Mouse (Mus musculus) MEL (cell line): ENCODE data around the gene Neurl4. TPM values are rescaled to one million over a fixed set of nuclear protein-coding genes. Genes with fewer than 3 reads are reported as not detected.

Experiments used
- DNase-seq: peaks from one replicate; pipeline ENCODE4 v3.0.0; 2011; ENCODE audit warnings: low read depth, low spot score
- H3K27ac ChIP-seq: 2 replicates; pipeline ENCODE4 v1.5.1; 2012; ENCODE audit warnings: low read depth, mild to moderate bottlenecking, control low read depth, low read length, moderate library complexity; ENCODE audit not compliant: control insufficient read depth
- H3K27me3 ChIP-seq, 2 experiments: fragments of 150-350 bp in 1 of 2; sonication (generic) in 1 of 2; 2 replicates each; pipeline ENCODE4 v1.6.1; 2012; ENCODE audit warnings: low read length in 2 of 2, mild to moderate bottlenecking in 2 of 2, improper control_type of control experiment in 1 of 2, moderate library complexity in 1 of 2; ENCODE audit not compliant: insufficient read depth in 2 of 2, control insufficient read depth in 1 of 2
- H3K36me3 ChIP-seq, 2 experiments: 2 replicates each; pipeline ENCODE4 v1.6.1; 2012 to 2014; ENCODE audit warnings: low read length in 2 of 2, improper control_type of control experiment in 1 of 2, inconsistent platforms in 1 of 2, mild to moderate bottlenecking in 1 of 2; ENCODE audit not compliant: insufficient read depth in 2 of 2, control insufficient read depth in 1 of 2
- H3K4me1 ChIP-seq, 2 experiments: fragments of 150-350 bp in 1 of 2; sonication (generic) in 1 of 2; 2 replicates each; pipeline ENCODE4 v1.6.1; 2012; ENCODE audit warnings: low read length in 2 of 2, improper control_type of control experiment in 1 of 2, mild to moderate bottlenecking in 1 of 2; ENCODE audit not compliant: insufficient read depth in 2 of 2, control insufficient read depth in 1 of 2
- H3K4me3 ChIP-seq, 2 experiments: fragments of 150-350 bp in 1 of 2; sonication (generic) in 1 of 2; 2 replicates each; pipeline ENCODE4 v1.5.1; 2012; ENCODE audit warnings: low read depth in 2 of 2, low read length in 2 of 2, mild to moderate bottlenecking in 2 of 2, moderate library complexity in 2 of 2, control low read depth in 1 of 2, improper control_type of control experiment in 1 of 2; ENCODE audit not compliant: control insufficient read depth in 1 of 2, insufficient read depth in 1 of 2
- H3K79me2 ChIP-seq: 2 replicates; pipeline ENCODE4 v1.6.1; 2012; ENCODE audit warnings: mild to moderate bottlenecking, low read length, moderate library complexity; ENCODE audit not compliant: control insufficient read depth, poor library complexity, insufficient read depth
- H3K9ac ChIP-seq: 2 replicates; pipeline ENCODE4 v1.6.1; 2012; ENCODE audit warnings: low read depth, mild to moderate bottlenecking, control low read depth, low read length, moderate library complexity; ENCODE audit not compliant: control insufficient read depth, poor library complexity, severe bottlenecking
- H3K9me3 ChIP-seq: fragments of 150-350 bp; sonication (generic); replicated peaks from 2 replicates; pipeline ENCODE4 v1.6.1; 2012; ENCODE audit warnings: mild to moderate bottlenecking, low read length, improper control_type of control experiment, moderate library complexity; ENCODE audit not compliant: insufficient read depth
- CHD1 ChIP-seq: IDR thresholded peaks from 2 replicates; pipeline ENCODE4 v1.6.1; 2012; ENCODE audit warnings: low read depth, mild to moderate bottlenecking, inconsistent platforms, low read length, improper control_type of control experiment
- CHD2 ChIP-seq: IDR thresholded peaks from 2 replicates; pipeline ENCODE4 v1.6.1; 2011; ENCODE audit warnings: low read length, improper control_type of control experiment
- CTCF ChIP-seq, 3 experiments: IDR thresholded peaks in 2 of 3; conservative IDR thresholded peaks in 1 of 3; 2 replicates each; pipeline ENCODE4 v1.5.1; 2011 to 2012; ENCODE audit warnings: low read length in 3 of 3, low read depth in 2 of 3, mild to moderate bottlenecking in 2 of 3, improper control_type of control experiment in 1 of 3, inconsistent platforms in 1 of 3, mixed read lengths in 1 of 3, moderate library complexity in 1 of 3; ENCODE audit not compliant: control insufficient read depth in 1 of 3, insufficient read depth in 1 of 3, poor library complexity in 1 of 3, severe bottlenecking in 1 of 3
- ELF1 ChIP-seq: IDR thresholded peaks from 2 replicates; pipeline ENCODE4 v1.6.1; 2014; ENCODE audit warnings: low read depth, mild to moderate bottlenecking, inconsistent platforms, low read length, improper control_type of control experiment, moderate library complexity
- GABPA ChIP-seq: IDR thresholded peaks from 2 replicates; pipeline ENCODE4 v1.6.1; 2012; ENCODE audit warnings: low read depth, mild to moderate bottlenecking, inconsistent platforms, low read length, improper control_type of control experiment, moderate library complexity
- HCFC1 ChIP-seq: IDR thresholded peaks from 2 replicates; pipeline ENCODE4 v1.6.1; 2012; ENCODE audit warnings: low read depth, mild to moderate bottlenecking, inconsistent platforms, low read length, improper control_type of control experiment, moderate library complexity
- JUND ChIP-seq: IDR thresholded peaks from 2 replicates; pipeline ENCODE4 v1.6.1; 2011; ENCODE audit warnings: low read depth, mild to moderate bottlenecking, improper control_type of control experiment, low read length
- MAX ChIP-seq: IDR thresholded peaks from 2 replicates; pipeline ENCODE4 v1.6.1; 2011; ENCODE audit warnings: low read length, improper control_type of control experiment
- MAZ ChIP-seq: IDR thresholded peaks from 2 replicates; pipeline ENCODE4 v1.6.1; 2012; ENCODE audit warnings: low read depth, mild to moderate bottlenecking, inconsistent platforms, low read length, improper control_type of control experiment
- MYC ChIP-seq: IDR thresholded peaks from 2 replicates; pipeline ENCODE4 v1.6.1; 2011; ENCODE audit warnings: low read depth, mild to moderate bottlenecking, low read length, improper control_type of control experiment, moderate library complexity
- NRF1 ChIP-seq: IDR thresholded peaks from 2 replicates; pipeline ENCODE4 v1.6.1; 2014; ENCODE audit warnings: low read depth, mild to moderate bottlenecking, inconsistent platforms, low read length, improper control_type of control experiment, moderate library complexity; ENCODE audit not compliant: poor library complexity, insufficient read depth, severe bottlenecking
- POLR2AphosphoS2 ChIP-seq: IDR thresholded peaks from 2 replicates; pipeline ENCODE4 v1.6.1; 2011; ENCODE audit warnings: low read length, improper control_type of control experiment
- POLR2AphosphoS5 ChIP-seq: IDR thresholded peaks from 2 replicates; pipeline ENCODE4 v1.6.1; 2012; ENCODE audit warnings: low read depth, borderline replicate concordance, mild to moderate bottlenecking, inconsistent platforms, low read length, moderate library complexity, mixed read lengths
- SIN3A ChIP-seq: IDR thresholded peaks from 2 replicates; pipeline ENCODE4 v1.6.1; 2012; ENCODE audit warnings: low read length, improper control_type of control experiment, inconsistent platforms
- SMC3 ChIP-seq: IDR thresholded peaks from 2 replicates; pipeline ENCODE4 v1.6.1; 2011; ENCODE audit warnings: low read depth, low read length, improper control_type of control experiment
- TAL1 ChIP-seq: IDR thresholded peaks from 2 replicates; pipeline ENCODE4 v1.6.1; 2012; ENCODE audit warnings: mild to moderate bottlenecking, inconsistent platforms, low read length, moderate library complexity, mixed read lengths
- TBP ChIP-seq: IDR thresholded peaks from 2 replicates; pipeline ENCODE4 v1.8.0; 2011; ENCODE audit warnings: low read depth, low read length, improper control_type of control experiment
- USF2 ChIP-seq, 2 experiments: IDR thresholded peaks; 2 replicates each; pipeline ENCODE4 v1.6.1; 2011 to 2012; ENCODE audit warnings: improper control_type of control experiment in 2 of 2, low read length in 2 of 2, borderline replicate concordance in 1 of 2, inconsistent platforms in 1 of 2, low read depth in 1 of 2, mild to moderate bottlenecking in 1 of 2; ENCODE audit not compliant: insufficient read depth in 1 of 2
- ZKSCAN1 ChIP-seq: IDR thresholded peaks from 2 replicates; pipeline ENCODE4 v1.6.1; 2012; ENCODE audit warnings: low read depth, mild to moderate bottlenecking, inconsistent platforms, low read length, improper control_type of control experiment, moderate library complexity
- ZNF384 ChIP-seq: IDR thresholded peaks from 2 replicates; pipeline ENCODE4 v1.6.1; 2012; ENCODE audit warnings: low read depth, mild to moderate bottlenecking, inconsistent platforms, low read length, improper control_type of control experiment
- polyA plus RNA-seq, 2 experiments: library from polyadenylated mRNA; stranded (reverse) in 1 of 2; unstranded in 1 of 2; fragments of >175 nt in 1 of 2; fragments of >200 nt in 1 of 2; gene quantifications; 2 replicates each; pipeline versions ENCODE4 v1.2.1 to v1.2.4; 2012; ENCODE audit warnings: low replicate concordance in 2 of 2, low read depth in 1 of 2; ENCODE audit not compliant: insufficient read length in 2 of 2, insufficient read depth in 1 of 2, missing spikeins in 1 of 2
- total RNA-seq: library from RNA; depleted of rRNA; stranded (reverse); fragments of 300-350 nt; gene quantifications from 2 replicates; pipeline ENCODE4 v1.2.3, GENCODE M21; 2012

Gene Neurl4
- total and polyA plus RNA-seq, 3 experiments: 50.9 to 58.0 TPM; not detected in 1

DNA sequence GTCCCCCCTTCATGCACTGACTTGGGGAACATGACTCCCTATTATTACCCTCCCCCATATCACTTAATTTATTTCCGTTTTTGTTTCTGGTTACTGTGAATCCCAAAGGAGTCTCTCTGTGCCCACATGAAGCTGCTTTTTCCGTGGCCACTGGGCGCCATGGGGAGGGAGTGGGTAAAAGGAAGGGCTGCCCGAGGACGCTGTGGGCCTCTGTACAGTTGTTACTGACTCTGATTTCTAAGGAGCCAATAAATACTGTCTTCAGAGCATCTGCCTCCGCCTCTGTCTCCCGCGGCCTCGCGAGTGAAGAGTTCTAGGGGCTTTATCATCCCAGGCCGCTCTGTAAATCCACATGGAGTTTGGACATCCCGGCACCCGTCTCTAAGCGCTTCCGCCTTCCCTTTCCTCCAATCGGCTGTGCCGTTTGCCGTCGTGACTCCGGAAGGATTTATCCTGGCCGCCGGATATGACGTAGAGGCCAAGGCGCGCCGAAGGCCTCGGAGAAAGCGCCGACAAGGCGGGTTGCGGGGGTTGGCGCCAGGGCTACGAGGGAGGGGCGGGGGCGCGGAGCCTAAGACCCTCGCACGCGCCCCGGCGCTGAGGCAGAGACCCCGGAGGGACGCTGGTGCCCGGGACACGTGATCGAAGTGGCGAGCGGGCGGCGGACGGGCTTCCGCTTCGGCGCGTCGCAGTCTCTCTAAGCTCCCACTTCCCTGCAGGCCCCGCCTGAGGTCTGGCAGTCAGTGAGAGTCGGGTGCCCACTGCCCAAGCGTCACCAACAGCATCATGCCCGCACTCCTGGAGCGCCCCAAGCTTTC, 12.9 kb downstream of the Neurl4 start, which contains the start of gene Gps2 (continued):
- peak; percentile 66 for TF ChIP-seq TBP
- TF ChIP-seq TAL1: no peak
- no peak for TF ChIP-seq ZKSCAN1
- peak in 1 of 2 experiments; percentile 33; a peak in 1 of 4 replicates for TF ChIP-seq USF2 (IDR thresholded peaks at IDR 0.05; ENCODE audit: borderline replicate concordance in 1 of 2, insufficient read depth in 1 of 2, low read depth in 1 of 2, low read length in 2 of 2)
- no peak for TF ChIP-seq CHD1
- TF ChIP-seq JUND: no peak
- 0 out of 2 replicates have a peak, but pooled peaks have one; percentile 32 for TF ChIP-seq NRF1
- TF ChIP-seq MAZ: peak; percentile 56; the same call in 1 of the 2 replicates
- peak; percentile 97 for TF ChIP-seq HCFC1
- no peak for TF ChIP-seq CTCF (IDR thresholded peaks at IDR 0.05 in 2 of 3, conservative IDR thresholded peaks at IDR 0.05 in 1 of 3; ENCODE audit: control insufficient read depth in 1 of 3, insufficient read depth in 1 of 3, low read depth in 2 of 3, low read length in 3 of 3, poor library complexity in 1 of 3, severe bottlenecking in 1 of 3)
- TF ChIP-seq CHD2: peak; percentile 88
- no peak for TF ChIP-seq GABPA
- TF ChIP-seq MYC: peak; percentile 99
- TF ChIP-seq SMC3: no peak; the same call in 1 of the 2 replicates
- no peak for TF ChIP-seq ZNF384
- peak; percentile 99 for TF ChIP-seq POLR2AphosphoS2
- no peak for TF ChIP-seq POLR2AphosphoS5

DNA sequence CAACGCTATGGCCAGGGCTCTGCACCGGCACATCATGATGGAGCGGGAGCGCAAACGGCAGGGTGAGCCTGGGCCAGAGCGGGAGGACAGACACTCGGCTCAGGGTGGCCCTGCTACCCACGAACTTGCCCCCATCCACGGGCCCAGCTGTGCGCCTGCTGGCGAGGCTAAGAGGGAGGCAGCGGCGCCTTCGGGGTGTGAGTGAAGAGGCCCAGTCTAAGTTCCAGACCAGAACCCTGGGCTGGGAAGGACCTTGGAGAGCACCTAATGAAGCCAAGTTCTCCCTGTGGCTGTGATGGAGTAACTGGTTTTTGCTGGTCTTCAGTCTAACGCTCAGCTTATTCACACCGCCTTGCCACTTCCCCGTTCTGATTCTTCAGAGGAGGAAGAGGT, 13.5 kb downstream of the Neurl4 start:
- Histone ChIP-seq H3K27ac (peak overlapping the region; percentile 74), H3K36me3 (peaks cover 19 to 50% of the 10 kb centered on the region in 2 experiments), H3K4me3 (peak overlapping the region; percentile 58 to 78), H3K9me3 (no peaks in the 10 kb centered on the region), H3K79me2 (peaks cover 42% of the 10 kb centered on the region), H3K9ac (peak overlapping the region; percentile 77), H3K27me3 (no peaks in the 10 kb centered on the region), H3K4me1 (peaks cover 4 to 51% of the 10 kb centered on the region in 2 experiments)
- TF ChIP-seq CHD1 (no peak), MAX (no peak), ELF1 (no peak), SIN3A (peak; percentile 76; the same call in 1 of the 2 replicates)
- DNase-seq: peak; percentile 87
